Mouse (Mus musculus) intestine, embryonic 15.5 days (tissue): ENCODE measurements around the gene Cdt1. TPM values are rescaled to one million over a fixed set of nuclear protein-coding genes. Genes with fewer than 3 reads are reported as not detected.

Experiments used
- polyA plus RNA-seq: library from polyadenylated mRNA; unstranded; fragments of >200 nt; fragmentation: Nextera tagmentation; extraction: Ambion mirVana; gene quantifications from 2 replicates; pipeline ENCODE4 v1.2.1, GENCODE M21; 2015

Gene Cdt1
- polyA plus RNA-seq, 1 experiment from 2014 or later: 41.8 TPM

Other genes starting within 250 kb of the Cdt1 start
- not detected in 2 replicates for gene Trhr2, start 207.3 kb upstream of the Cdt1 start, polyA plus RNA-seq
- gene Zc3h18, start 191.4 kb upstream of the Cdt1 start, polyA plus RNA-seq: 53.9 and 54.0 TPM in 2 replicates
- not detected in 2 replicates for gene Il17c, start 146.0 kb upstream of the Cdt1 start, polyA plus RNA-seq
- gene Cyba, start 135.1 kb upstream of the Cdt1 start, polyA plus RNA-seq: 307 and 314 TPM in 2 replicates
- gene Mvd, start 124.6 kb upstream of the Cdt1 start, polyA plus RNA-seq: 60.2 and 68.3 TPM in 2 replicates
- gene Snai3, start 107.3 kb upstream of the Cdt1 start, polyA plus RNA-seq: 0.57 and 0.86 TPM in 2 replicates
- 29.5 and 31.5 TPM in 2 replicates for gene Rnf166, start 92.0 kb upstream of the Cdt1 start, polyA plus RNA-seq
- gene Ctu2, start 91.9 kb upstream of the Cdt1 start, polyA plus RNA-seq: 43.4 and 44.6 TPM in 2 replicates
- gene Piezo1, start 16.7 kb upstream of the Cdt1 start, polyA plus RNA-seq: 10.8 and 12.2 TPM in 2 replicates
- 545 and 612 TPM in 2 replicates for gene Aprt, start 8.9 kb downstream of the Cdt1 start, polyA plus RNA-seq
- gene Galns, start 43.4 kb downstream of the Cdt1 start, polyA plus RNA-seq: 17.1 and 18.8 TPM in 2 replicates
- 58.0 and 76.0 TPM in 2 replicates for gene Trappc2l, start 43.6 kb downstream of the Cdt1 start, polyA plus RNA-seq
- not detected in 2 replicates for gene Pabpn1l, start 54.7 kb downstream of the Cdt1 start, polyA plus RNA-seq
- 4.6 and 4.7 TPM in 2 replicates for gene Cbfa2t3, start 131.1 kb downstream of the Cdt1 start, polyA plus RNA-seq
- gene Acsf3, start 207.5 kb downstream of the Cdt1 start, polyA plus RNA-seq: 21.8 and 24.6 TPM in 2 replicates